Mouse (Mus musculus) kidney, postnatal 4 days (tissue): ENCODE results near the gene Mybph.
A peak's percentile ranks its signal among the peaks of the same experiment; 100 is the strongest.

Experiments
- DNase-seq, 2 experiments: peaks; one replicate each; pipeline ENCODE4 v3.0.0; 2021; ENCODE audit warnings: mixed read lengths in 2 of 2

Mybph gene

DNA sequence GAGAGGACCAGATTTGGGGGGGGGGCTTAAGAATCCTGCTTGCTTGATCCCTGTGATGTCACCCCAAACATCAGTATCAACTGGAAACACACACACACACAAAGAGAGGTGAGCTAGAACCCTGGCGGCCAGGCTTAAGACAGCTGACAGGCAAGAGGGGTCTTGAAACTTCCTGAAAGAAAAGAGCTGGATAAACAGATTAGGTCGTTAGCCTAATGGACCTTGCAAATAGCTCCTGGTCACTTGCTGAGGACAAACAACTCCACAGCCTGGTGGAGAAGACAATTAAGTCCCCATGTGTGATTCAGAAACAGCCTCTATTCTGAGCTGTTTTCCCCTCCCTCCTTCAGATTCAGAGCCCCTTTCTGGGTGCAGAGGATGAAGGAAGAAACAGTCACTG lies 18.4 kb downstream of the Mybph start:
- DNase-seq = peak; percentile 13 to 27

DNA sequence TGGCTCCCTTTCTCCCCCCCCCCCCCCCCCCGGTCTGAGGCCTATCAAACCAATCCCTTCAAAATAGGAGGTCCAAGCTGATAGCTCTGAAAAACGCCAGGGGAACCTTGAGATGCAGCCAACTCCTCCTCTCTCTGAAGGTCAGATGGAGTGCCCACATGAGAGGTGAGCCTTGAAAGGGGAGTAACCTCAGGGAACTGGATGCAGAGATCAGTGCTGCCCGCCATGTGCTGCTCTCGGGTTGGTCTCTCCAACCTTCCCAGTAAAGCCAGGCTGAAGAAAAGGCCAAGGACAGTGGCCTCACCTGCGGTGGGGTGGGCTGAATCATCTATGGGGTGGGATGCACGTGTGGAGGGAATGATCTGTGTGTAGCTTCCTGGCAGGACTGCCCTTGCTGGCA lies 19.1 kb downstream of the Mybph start:
- DNase-seq = no peak

GRCm38 (mm10) chr1:134213405-134213804 lies 20.2 kb downstream of the Mybph start:
- DNase-seq = peak in 1 of 2 experiments; percentile 22

DNA sequence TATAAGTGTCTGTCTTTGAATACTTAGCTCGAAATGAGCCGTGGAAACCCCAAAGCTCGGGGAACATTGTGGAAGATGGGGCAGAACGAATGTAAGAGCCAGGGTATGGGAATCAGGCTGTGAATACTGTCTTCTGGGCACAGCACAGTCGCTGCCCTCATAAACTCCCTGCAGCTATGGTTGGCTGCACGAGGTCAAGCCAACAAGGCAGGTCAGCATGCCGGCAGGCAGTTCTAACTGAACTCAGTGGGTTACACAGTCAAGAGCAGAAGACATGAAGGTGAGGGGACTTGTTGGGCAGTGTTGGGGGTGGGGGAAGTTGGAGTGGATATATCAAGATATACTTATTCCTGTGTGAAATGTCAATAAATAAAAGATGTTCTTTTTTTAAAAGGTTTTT lies 21.8 kb downstream of the Mybph start:
- peak in 1 of 2 experiments; percentile 47 for DNase-seq

GRCm38 (mm10) chr1:134215751-134216628 lies 22.7 kb downstream of the Mybph start:
- DNase-seq = no peak

DNA sequence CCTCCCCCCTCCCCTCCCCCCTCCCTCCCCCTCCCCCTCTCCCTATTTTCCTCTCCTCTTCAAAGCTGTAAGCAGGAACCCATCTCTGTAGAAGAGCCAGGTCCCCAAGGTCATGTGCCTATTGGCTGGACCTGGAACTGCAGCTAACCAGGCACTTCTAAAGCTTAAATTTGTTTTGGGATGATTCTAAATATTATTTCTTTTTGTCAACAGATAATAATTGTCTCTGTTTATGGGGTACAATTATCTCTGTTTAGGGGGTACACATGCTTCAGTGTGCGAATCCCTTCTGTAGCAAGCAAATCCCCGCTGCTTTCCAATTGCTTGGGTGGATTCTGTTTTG lies 23.4 kb downstream of the Mybph start:
- DNase-seq = peak in 1 of 2 experiments; percentile 26

DNA sequence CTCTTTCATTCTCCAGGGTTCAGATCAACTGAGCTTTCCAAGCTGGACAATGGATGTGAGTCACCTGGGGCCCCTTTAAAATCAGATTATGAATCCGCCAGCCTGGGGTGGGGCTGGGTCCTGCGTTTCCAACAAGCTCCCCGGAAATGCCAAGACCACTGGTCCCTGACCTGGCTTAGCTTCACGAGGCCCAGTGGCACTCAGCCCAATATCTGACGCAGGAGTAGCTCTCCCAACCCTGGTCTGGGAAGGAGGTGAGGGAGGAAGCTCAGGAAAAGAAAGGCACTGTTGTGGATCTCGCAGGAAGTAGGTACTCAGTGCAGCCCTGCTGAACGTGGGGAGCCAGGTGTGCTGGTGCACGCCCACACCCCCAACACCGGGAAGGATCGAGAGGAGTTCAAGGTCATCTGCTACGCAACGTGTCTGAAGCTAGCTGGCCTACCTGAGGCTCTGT lies 23.8 kb downstream of the Mybph start:
- peak; percentile 61 to 74 for DNase-seq

DNA sequence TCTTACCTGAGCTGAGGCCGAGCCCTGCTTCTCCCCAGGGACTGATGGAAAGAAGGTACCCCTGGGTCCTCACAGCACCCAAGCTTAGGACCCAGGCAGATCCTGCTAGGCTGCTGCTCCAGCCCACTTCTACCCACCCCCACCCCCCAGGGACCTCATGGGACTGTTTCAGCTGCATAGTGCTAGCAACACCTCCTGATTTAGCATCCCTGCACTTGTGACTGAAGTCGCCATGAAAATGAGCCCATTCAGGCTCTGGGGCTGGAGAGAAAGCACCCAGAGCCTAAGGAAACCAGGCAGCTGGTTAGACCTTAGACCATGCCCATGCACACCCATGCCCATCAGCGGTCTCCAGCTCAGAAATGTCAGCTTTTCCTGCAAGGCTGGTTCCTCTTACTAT lies 24.7 kb downstream of the Mybph start:
- no peak for DNase-seq

DNA sequence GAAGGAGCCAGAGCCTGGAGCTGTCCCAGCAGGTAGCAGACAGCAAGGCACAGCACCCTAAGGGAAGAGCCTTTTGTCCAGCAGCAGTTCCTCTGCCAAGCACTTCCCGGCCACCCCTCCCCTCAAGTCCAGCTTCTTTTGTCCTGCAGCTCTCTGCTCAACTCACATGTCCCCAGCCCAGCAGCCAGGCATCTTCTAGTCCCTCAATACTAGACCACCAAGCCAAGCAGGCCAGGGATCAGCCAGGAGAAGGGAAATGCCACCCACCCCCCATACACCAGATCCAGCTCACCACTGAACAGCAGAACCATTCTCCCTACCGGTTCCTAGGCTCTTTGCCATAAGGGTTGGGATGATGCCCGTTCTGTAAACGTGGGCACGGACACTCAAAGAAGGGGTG lies 26.4 kb downstream of the Mybph start:
- no peak for DNase-seq

- DNase-seq = no peak
Measured at GRCm38 (mm10) chr1:134221172-134221571, 27.9 kb downstream of the Mybph start.

DNA sequence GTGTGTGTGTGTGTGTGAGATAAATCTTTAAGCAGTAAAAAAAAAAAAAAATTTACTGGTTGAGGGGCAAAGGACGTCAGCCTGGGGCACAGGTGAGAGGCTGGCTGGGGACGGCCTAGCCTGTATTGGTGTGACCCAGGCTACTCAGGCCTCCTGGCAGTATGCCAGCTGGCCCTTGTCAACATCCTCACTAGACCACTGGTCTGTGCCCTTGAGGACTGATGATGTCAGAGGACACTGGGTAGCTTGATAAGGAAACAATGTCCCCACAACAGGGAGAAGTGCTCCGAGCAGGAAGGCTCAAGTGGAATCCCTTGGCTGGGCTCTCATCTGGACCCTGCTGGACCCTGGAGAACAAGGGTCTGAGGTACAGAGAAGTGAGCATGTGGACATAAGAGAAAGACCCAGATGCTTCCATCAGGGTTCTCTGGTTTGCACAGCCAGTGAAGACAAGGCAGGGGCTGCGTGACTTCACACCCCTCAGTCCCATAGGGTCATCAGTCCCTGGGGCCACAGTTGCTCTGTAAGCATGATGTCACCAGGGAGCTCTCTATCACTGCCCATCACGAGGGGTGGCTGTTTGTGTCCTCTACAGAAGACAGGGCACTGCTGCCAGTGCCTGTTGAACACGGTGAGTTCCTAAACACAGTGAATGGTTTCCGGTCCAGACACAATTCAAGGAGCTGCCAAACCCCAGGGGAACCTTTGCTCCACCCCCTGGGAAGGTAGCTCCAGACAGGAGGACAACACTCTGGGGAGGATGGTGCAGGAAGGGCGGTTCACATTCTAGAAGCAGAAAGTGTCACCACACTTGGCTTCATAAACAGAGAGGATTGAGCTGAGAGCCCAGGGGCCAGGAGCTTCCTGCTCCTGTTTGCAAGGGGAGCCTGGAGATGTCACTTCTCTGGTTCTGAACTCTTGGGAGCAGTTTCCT lies 29.1 kb downstream of the Mybph start:
- DNase-seq = peak; percentile 51 to 73

- no peak for DNase-seq
Measured at GRCm38 (mm10) chr1:134224649-134225227, 31.5 kb downstream of the Mybph start.

DNA sequence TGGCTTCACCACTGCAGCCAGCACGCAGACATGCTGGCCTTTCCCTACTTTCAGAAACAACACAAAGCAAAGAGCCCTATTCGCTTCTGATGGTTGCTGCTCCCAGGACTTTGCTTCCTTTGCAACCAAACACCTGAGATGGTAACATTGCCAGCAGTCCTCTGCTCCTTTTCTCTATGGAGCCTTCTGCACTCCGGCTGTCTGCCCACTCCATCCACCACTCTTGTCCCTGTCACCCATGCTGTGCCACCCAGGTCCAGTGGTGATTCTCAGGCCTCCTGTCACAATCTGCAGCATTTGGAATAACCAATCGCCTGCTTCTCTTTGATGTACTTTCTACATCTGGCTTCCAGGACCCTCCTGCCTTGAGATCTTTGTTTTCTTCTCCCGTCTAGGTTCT lies 32.1 kb downstream of the Mybph start:
- DNase-seq = no peak

GRCm38 (mm10) chr1:134226739-134227138 lies 33.5 kb downstream of the Mybph start:
- DNase-seq = no peak

- DNase-seq = no peak
Measured at GRCm38 (mm10) chr1:134229806-134230575, 36.7 kb downstream of the Mybph start.

- DNase-seq = no peak
Measured at GRCm38 (mm10) chr1:134230638-134231228, 37.5 kb downstream of the Mybph start.

DNA sequence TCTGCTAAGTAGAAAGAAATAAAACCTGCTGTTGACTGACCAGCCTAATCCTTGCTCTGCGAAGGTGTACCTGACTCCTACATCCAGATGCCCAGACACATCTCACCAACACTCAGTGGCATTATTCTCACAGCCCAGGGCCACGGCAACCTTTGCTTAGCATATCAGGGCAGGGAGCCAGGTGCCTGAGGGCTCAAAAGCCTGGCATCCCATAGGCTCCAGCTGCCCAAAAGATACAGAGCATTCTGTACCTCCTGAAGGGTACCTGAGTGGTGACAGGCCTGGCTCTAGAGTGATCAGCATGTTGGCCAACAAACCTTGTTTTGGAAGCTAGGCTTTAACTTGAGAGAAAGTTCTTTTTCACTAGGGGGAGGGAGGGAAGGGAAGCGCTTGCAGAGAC lies 38.0 kb downstream of the Mybph start:
- DNase-seq = no peak

- DNase-seq = no peak
Measured at GRCm38 (mm10) chr1:134231681-134232080, 38.4 kb downstream of the Mybph start.

DNA sequence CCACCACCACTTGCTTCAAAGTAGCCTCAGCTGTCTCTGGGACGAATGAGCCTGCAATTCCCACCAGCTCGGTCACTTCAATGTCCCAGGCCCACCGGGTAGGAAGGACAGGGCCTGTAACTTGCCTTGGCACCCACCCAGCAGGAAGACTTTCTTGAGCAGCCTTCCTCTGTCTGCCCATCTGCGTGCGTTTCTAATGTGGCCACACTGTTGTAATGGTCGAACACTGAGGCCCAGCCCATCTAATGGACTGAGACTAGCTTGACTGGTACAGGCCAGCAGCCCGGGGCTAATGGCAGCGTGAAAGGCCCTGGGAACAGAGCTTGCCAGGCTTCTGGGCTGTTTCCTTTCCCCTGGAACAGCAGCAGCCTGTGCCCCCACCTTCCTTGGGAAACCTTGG lies 39.1 kb downstream of the Mybph start:
- peak; percentile 31 to 59 for DNase-seq

- DNase-seq = peak; percentile 65 to 81
Measured at GRCm38 (mm10) chr1:134232778-134233531, 39.7 kb downstream of the Mybph start.
